Mouse (Mus musculus): Measurements from ENCODE around the gene Nectin1. TPM values are rescaled to one million over a fixed set of nuclear protein-coding genes. Genes with fewer than 3 reads are reported as not detected.

Gene Nectin1
- total and polyA plus RNA-seq, 2 experiments from 2014 or later = 15.4 to 71.6 TPM

DNA sequence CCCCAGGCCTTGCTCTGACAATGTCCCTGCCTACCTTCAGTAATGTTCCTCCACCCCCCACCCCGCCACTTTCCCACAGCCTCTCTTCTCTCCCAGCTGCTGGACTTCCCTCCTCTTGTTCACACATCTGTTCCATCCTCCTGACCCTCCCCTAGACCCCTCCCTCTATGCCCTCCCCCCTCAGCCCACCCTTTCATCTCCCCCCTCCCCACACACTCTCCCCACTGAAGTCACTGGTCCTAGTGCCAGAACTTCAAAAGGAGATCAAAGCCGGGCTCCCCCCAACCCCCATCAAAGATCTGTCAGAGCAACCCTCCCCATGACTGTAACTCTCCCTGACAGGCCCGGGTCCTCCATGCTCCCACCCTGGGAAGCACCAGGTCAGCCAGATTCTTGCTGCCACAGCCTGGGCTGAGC, 99.9 kb downstream of the Nectin1 start:
- TF ChIP-seq CTCF (IDR thresholded peaks at IDR 0.05) = no peak
- ATAC-seq (ENCODE audit: low FRiP score) = no peak
- Histone ChIP-seq H3K9me3 (ENCODE audit: low read length) (no peaks in the 10 kb centered on the region), H3K4me3 (ENCODE audit: low read depth, low read length) (no peak overlapping the region), H3K27ac (ENCODE audit: low read depth, low read length) (no peak overlapping the region), H3K27me3 (ENCODE audit: insufficient read depth, low read length) (0 out of 2 replicates have a peak, but pooled peaks cover 11% of the 10 kb centered on the region), H3K9ac (replicated peaks; ENCODE audit: low read length, poor library complexity, severe bottlenecking) (no peak overlapping the region), H3K4me1 (ENCODE audit: insufficient read depth, low read length) (0 out of 2 replicates have a peak, but pooled peaks cover 4% of the 10 kb centered on the region), H3K4me2 (ENCODE audit: low read depth, low read length, poor library complexity, severe bottlenecking) (no peak overlapping the region), H3K36me3 (ENCODE audit: insufficient read depth, low read length) (no peaks in the 10 kb centered on the region)
- WGBS = 0% methylated on average over 2 of the region's 3 CpGs
- no peak for DNase-seq (ENCODE audit: low spot score)

DNA sequence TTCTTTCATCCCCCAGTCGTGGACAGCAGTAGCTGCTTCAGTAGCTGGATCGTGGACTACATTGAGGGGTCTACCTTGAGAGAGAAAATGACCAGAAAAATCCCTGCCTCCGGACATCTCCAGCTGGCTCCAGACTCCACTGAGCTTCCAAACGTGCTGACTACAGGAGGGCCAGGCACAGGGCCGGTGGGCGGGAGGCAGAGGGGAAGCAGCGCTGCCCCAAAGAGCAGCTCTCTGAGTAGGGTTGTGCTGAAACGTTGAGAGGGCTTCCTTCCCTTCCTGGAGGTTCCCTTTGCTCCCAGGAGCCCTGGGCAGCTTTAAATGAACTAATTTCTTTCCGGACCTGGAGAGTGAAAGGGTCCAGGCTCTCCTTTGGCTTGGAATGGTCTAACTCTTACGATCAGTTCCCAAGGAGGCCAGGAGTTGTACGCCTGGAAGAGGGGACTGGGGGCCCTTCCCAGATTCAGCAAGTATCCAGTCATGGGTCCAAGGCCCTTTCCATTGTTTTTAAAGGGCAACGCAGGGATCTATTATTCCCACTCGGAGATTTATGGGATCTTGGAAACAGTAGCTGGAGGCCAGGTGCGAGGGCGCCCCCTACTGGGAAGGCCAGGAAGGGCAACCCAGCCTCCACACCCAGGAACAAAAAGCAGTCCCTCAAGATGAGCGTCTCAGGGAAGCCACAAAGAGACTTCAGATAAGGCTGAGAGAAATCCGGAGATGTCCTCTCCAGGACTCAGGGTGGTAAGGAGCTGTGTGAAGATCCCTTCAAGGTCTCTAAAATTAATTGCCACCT, 102.1 kb downstream of the Nectin1 start:
- H3K9me3 ChIP-seq (ENCODE audit: low read length) = no peaks in the 10 kb centered on the region
- H3K9ac ChIP-seq (replicated peaks; ENCODE audit: low read length, poor library complexity, severe bottlenecking) = no peak overlapping the region
- no peaks in the 10 kb centered on the region for H3K36me3 ChIP-seq (ENCODE audit: insufficient read depth, low read length)
- no peak for DNase-seq (ENCODE audit: low spot score)
- no peak overlapping the region for H3K4me3 ChIP-seq (ENCODE audit: low read depth, low read length)
- no peak for ATAC-seq (ENCODE audit: low FRiP score)
- WGBS = 10% methylated on average over 17 of the region's 17 CpGs
- no peak overlapping the region for H3K4me2 ChIP-seq (ENCODE audit: low read depth, low read length, poor library complexity, severe bottlenecking)
- 0 out of 2 replicates have a peak, but pooled peaks cover 4% of the 10 kb centered on the region for H3K4me1 ChIP-seq (ENCODE audit: insufficient read depth, low read length)
- H3K27ac ChIP-seq (ENCODE audit: low read depth, low read length) = no peak overlapping the region
- H3K27me3 ChIP-seq (ENCODE audit: insufficient read depth, low read length) = 0 out of 2 replicates have a peak, but pooled peaks cover 11% of the 10 kb centered on the region
- peak; percentile 75 for TF ChIP-seq CTCF (IDR thresholded peaks at IDR 0.05)

DNA sequence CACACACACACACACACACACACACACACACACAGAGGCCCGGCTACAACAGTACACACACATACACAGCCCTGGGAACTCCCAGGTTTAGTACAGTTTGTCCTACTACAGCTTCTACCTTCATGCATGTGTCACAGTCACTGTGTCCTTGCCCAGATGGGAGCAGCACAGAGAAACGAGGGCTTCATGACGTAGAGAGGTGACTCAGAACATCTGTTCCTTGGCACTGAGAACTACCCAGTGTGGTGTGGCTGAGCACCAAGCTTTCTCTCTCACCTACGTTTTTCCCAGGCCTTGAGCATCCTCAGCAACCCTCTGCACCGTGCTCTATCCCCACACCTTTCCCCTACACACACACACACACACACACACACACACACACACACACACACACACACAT, 104.1 kb downstream of the Nectin1 start:
- WGBS = 76% methylated on average over 5 of the region's 5 CpGs

DNA sequence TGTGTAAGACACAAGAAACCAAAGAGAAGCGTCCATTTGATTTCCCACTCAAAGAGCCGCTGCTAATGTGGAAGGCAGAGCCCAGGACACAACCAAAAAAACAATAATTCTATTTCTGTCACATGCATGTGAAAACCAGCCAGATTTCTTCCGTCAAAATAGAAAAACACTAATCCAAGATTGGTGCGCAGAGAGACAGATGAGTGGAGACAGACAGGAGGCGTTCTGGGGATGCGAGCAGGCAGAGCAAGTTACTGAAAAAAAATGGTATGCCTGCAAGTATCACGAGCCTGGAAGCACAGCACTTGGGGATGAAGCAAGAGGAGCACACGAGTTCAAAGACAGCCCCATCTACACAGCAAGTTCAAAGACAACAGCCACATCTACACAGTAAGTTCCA, 106.5 kb downstream of the Nectin1 start:
- no peak overlapping the region for H3K27ac ChIP-seq (ENCODE audit: low read depth, low read length)
- TF ChIP-seq CTCF (IDR thresholded peaks at IDR 0.05) = no peak
- H3K27me3 ChIP-seq (ENCODE audit: insufficient read depth, low read length) = 0 out of 2 replicates have a peak, but pooled peaks cover 7% of the 10 kb centered on the region
- no peaks in the 10 kb centered on the region for H3K36me3 ChIP-seq (ENCODE audit: insufficient read depth, low read length)
- H3K9me3 ChIP-seq (ENCODE audit: low read length) = no peaks in the 10 kb centered on the region
- no peak for ATAC-seq (ENCODE audit: low FRiP score)
- H3K4me2 ChIP-seq (ENCODE audit: low read depth, low read length, poor library complexity, severe bottlenecking) = no peak overlapping the region
- whole genome bisulfite sequencing = 68% methylated on average over 8 of the region's 8 CpGs
- H3K4me3 ChIP-seq (ENCODE audit: low read depth, low read length) = no peak overlapping the region
- H3K9ac ChIP-seq (replicated peaks; ENCODE audit: low read length, poor library complexity, severe bottlenecking) = no peak overlapping the region
- DNase-seq (ENCODE audit: low spot score) = no peak
- H3K4me1 ChIP-seq (ENCODE audit: insufficient read depth, low read length) = no peaks in the 10 kb centered on the region

More for the DNA sequence above, 104.1 kb downstream of the Nectin1 start:
- no peak overlapping the region for H3K4me3 ChIP-seq (ENCODE audit: low read depth, low read length)
- H3K9me3 ChIP-seq (ENCODE audit: low read length) = no peaks in the 10 kb centered on the region
- no peaks in the 10 kb centered on the region for H3K36me3 ChIP-seq (ENCODE audit: insufficient read depth, low read length)
- ATAC-seq (ENCODE audit: low FRiP score) = no peak
- no peak for TF ChIP-seq CTCF (IDR thresholded peaks at IDR 0.05)
- DNase-seq (ENCODE audit: low spot score) = no peak
- no peak overlapping the region for H3K27ac ChIP-seq (ENCODE audit: low read depth, low read length)
- no peak overlapping the region for H3K4me2 ChIP-seq (ENCODE audit: low read depth, low read length, poor library complexity, severe bottlenecking)
- no peak overlapping the region for H3K9ac ChIP-seq (replicated peaks; ENCODE audit: low read length, poor library complexity, severe bottlenecking)
- H3K4me1 ChIP-seq (ENCODE audit: insufficient read depth, low read length) = 0 out of 2 replicates have a peak, but pooled peaks cover 4% of the 10 kb centered on the region
- 0 out of 2 replicates have a peak, but pooled peaks cover 11% of the 10 kb centered on the region for H3K27me3 ChIP-seq (ENCODE audit: insufficient read depth, low read length)

DNA sequence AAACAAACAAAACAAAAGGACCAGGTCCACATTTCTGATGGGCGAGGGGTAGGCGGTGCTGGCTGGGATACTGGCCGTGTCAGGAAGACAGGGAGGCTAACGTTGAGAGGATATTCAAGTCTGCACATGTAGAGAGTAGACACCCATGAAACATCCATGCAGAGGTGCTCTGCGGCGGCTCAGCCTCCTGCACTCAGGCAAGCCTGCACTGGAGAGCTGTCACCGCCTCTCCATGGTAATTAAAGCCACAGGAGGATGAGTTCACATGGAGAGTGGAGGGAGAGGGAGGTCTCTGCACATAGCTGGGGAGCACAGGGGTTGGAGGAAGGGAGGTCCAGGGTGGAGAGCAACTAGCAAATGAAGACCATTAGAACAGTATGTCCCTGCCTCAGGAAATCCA, 107.4 kb downstream of the Nectin1 start:
- H3K4me3 ChIP-seq (ENCODE audit: low read depth, low read length) = no peak overlapping the region
- no peaks in the 10 kb centered on the region for H3K4me1 ChIP-seq (ENCODE audit: insufficient read depth, low read length)
- H3K36me3 ChIP-seq (ENCODE audit: insufficient read depth, low read length) = no peaks in the 10 kb centered on the region
- H3K9ac ChIP-seq (replicated peaks; ENCODE audit: low read length, poor library complexity, severe bottlenecking) = no peak overlapping the region
- no peaks in the 10 kb centered on the region for H3K9me3 ChIP-seq (ENCODE audit: low read length)
- no peak for DNase-seq (ENCODE audit: low spot score)
- TF ChIP-seq CTCF (IDR thresholded peaks at IDR 0.05) = no peak
- WGBS = 57% methylated on average over 7 of the region's 7 CpGs
- H3K27me3 ChIP-seq (ENCODE audit: insufficient read depth, low read length) = no peaks in the 10 kb centered on the region
- H3K27ac ChIP-seq (ENCODE audit: low read depth, low read length) = no peak overlapping the region
- no peak overlapping the region for H3K4me2 ChIP-seq (ENCODE audit: low read depth, low read length, poor library complexity, severe bottlenecking)
- no peak for ATAC-seq (ENCODE audit: low FRiP score)

DNA sequence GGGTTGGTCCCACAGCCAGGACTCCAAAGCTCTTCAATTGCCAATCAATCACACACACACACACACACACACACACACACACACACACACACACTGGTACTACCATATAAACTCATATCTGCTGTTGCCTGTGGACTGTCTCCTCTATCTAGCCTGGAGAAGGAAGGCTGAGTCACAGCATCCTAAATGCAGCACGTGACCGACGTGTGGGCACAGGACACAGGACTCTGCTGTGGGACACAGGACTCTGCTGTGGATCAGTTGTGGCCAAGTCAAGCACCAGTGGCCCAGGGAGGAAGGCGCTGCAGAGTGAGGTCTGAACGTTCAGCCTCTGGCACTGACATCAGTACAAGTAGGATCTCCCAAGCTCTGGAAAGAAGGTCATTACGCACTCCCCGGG, 112.1 kb downstream of the Nectin1 start:
- 91% methylated on average over 7 of the region's 7 CpGs for WGBS

More for the DNA sequence above, 112.1 kb downstream of the Nectin1 start:
- Histone ChIP-seq H3K4me3 (ENCODE audit: low read depth, low read length) (no peak overlapping the region), H3K36me3 (ENCODE audit: insufficient read depth, low read length) (no peaks in the 10 kb centered on the region), H3K9ac (replicated peaks; ENCODE audit: low read length, poor library complexity, severe bottlenecking) (no peak overlapping the region), H3K9me3 (ENCODE audit: low read length) (no peaks in the 10 kb centered on the region), H3K27me3 (ENCODE audit: insufficient read depth, low read length) (no peaks in the 10 kb centered on the region), H3K4me2 (ENCODE audit: low read depth, low read length, poor library complexity, severe bottlenecking) (no peak overlapping the region), H3K4me1 (ENCODE audit: insufficient read depth, low read length) (no peaks in the 10 kb centered on the region), H3K27ac (ENCODE audit: low read depth, low read length) (no peak overlapping the region)
- ATAC-seq (ENCODE audit: low FRiP score) (no peak), DNase-seq (ENCODE audit: low spot score) (no peak)
- TF ChIP-seq CTCF (IDR thresholded peaks at IDR 0.05) = no peak

All from midbrain, postnatal 0 days (tissue).